Mouse (Mus musculus): ENCODE results near the gene Pln. TPM values are rescaled to one million over a fixed set of nuclear protein-coding genes. Genes with fewer than 3 reads are reported as not detected.
A peak's percentile ranks its signal among the peaks of the same experiment; 100 is the strongest.

Pln gene
- total RNA-seq, 2 experiments from 2014 or later: 4.5 to 7.9 TPM

GRCm38 (mm10) chr10:53353665-53354064, 16.2 kb downstream of the Pln start:
- intact Hi-C loops (cut with DNase I): no loop called here
- no peak for DNase-seq

DNA sequence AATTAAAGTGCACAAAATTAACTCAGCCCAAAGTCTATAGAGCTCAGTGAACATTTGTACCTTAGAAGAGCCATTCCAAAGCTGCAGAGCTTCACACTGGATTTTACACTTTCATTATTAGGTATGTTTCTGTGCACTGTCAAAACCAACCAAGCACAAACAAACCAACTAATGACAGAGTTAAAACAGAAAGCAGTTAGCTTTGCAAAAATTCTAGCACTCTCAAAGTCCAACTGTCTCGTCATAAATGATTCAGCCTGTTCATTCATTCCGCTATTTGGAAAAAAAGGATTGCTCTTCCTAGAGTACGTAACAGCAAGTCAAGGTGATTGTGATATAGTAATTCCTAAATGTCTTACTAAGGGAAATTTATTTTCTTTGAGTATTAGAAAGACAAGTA, 21.5 kb downstream of the Pln start:
- intact Hi-C loops (cut with DNase I): no loop called here
- no peak for DNase-seq

GRCm38 (mm10) chr10:53364311-53364710, 26.8 kb downstream of the Pln start:
- DNase-seq: no peak
- intact Hi-C loops (cut with DNase I): no loop called here

DNA sequence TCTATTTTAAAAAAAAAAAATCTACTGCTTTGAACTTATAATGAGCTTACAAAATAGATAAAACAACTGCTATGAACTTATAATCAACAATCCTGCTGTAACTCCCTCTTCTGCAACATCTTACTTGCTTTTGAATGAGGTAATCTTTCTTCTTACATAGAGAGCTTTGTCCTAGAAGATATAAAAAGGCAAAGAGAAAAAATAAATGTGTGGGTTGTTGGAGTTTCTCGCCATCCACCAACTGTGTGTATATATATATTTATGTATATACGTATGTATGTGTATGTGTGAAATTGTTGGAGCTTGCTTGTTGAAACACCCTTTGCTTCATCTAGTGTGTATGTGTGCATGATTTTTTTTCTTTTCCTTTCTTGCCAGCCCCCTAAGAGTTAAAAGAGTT, 29.8 kb downstream of the Pln start:
- no peak for DNase-seq
- intact Hi-C loops (cut with DNase I): no loop called here

DNA sequence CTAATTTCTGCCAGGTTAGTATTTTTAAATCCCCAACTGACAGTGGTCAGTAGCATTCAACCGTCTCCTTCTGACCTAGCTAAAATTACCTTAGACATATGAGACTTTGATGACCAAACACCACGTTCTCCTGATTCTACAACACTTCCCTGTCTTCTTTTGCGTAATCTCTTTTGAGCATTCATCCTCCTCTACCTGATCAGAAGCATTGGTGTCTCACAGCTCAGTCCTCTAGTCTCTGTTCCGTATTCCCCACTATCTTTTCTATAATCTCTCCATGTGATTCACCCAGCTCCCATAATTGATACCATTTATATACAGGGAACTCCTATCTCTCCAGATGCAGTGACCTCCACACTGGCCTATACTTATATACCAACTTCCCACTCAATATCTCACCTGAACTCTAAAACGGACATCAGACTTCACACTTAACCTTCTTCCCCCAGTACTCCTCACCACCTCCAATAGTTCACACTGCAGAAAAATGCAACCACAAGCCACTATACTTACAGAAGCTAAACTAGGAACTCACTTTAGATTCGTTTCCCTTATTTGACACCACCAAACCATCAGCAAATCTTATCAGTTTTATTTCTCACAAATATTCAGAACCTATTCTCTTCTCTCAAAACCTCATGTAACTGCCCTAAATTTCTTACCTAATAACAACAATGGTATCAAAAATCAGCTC, 36.6 kb downstream of the Pln start:
- DNase-seq: no peak
- intact Hi-C loops (cut with DNase I): no loop called here

GRCm38 (mm10) chr10:53377096-53377495, 39.6 kb downstream of the Pln start:
- no peak for DNase-seq
- intact Hi-C loops (cut with DNase I): no loop called here

- intact Hi-C loops (cut with DNase I): no loop called here
- DNase-seq: no peak
These were observed 40.8 kb downstream of the Pln start for GRCm38 (mm10) chr10:53378296-53378695.

GRCm38 (mm10) chr10:53378981-53379708, 41.7 kb downstream of the Pln start:
- intact Hi-C loops (cut with DNase I): no loop called here
- peak in 1 of 2 experiments; percentile 55 for DNase-seq

- peak; percentile 84 to 89 for DNase-seq
- intact Hi-C loops (cut with DNase I): loop anchor here (5.0 kb wide), 1 partner anchor 43 kb away; no protein-coding TSS in a partner anchor
These were observed 42.2 kb downstream of the Pln start, which contains the start of gene Cep85l for GRCm38 (mm10) chr10:53379709-53380106. Gene Cep85l, minus strand, starts transcription at chr10:53379947.

DNA sequence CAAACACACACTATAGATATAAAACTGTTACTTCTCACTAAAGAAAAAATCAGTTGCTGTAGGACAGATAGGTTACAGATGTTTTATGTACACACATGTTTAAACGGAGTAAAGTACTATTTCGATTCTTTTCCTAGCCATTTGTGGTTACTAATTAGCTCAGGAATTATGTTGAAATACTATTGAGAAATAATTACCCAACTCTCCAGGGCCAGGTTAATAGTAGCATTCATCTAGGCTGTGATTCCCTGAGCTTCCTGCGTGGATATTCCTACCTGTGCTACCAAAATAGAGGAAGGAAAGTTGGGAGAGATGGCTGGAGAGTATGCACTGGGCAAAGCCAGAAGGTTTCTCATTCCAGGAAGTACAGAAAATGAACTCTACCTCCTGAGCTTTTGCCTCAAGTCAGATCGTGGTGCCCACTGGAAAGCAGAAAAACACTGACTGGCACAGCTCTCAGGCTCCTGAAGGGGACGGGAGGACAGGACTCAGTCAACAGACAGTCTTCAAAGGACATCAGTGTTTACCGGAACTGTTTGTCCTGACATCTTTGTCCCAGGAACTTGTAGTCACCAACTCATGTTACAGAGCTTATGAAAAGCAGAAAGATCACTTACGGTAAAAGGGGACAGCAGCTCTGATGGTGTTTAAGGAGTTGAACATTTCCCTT, 45.4 kb downstream of the Pln start:
- DNase-seq: no peak
- intact Hi-C loops (cut with DNase I): loop anchor here (5.0 kb wide), 1 partner anchor 39 kb away; no protein-coding TSS in a partner anchor

DNA sequence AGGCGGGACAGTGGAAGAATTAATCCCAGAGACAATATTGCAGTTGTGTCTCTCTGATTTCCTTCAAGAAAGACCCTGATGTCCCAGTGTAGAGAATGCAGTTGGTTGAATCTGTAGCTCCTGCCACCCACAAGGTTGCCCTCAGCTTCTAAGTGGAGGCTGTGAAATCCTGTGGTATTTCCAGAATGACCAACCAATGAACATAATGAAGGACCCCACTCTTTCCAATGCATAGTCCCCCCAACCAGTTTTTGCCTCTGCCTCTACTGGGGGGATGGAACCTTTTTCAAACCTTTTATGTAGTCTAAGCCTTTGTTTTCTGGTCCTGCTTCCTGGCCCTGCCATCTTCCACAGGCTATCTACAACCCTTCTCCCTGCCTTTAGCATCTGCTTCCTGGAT, 47.4 kb downstream of the Pln start:
- intact Hi-C loops (cut with DNase I): loop anchor here (5.0 kb wide), 1 partner anchor 37 kb away; no protein-coding TSS in a partner anchor
- DNase-seq: no peak

GRCm38 (mm10) chr10:53385438-53385837, 48.0 kb downstream of the Pln start:
- no peak for DNase-seq
- intact Hi-C loops (cut with DNase I): no loop called here

- no peak for DNase-seq
- intact Hi-C loops (cut with DNase I): no loop called here
These were observed 50.9 kb downstream of the Pln start for GRCm38 (mm10) chr10:53388227-53388920.

- intact Hi-C loops (cut with DNase I): no loop called here
- DNase-seq: no peak
These were observed 57.6 kb downstream of the Pln start for GRCm38 (mm10) chr10:53394923-53395629.

Other genes starting within 250 kb of the Pln start
- gene Cep85l, start 42.3 kb downstream of the Pln start, total RNA-seq (2021): 10 to 100 TPM; 61.9 to 66.6 TPM